ENCODE assay signal across 13 mouse cellular contexts in the genomic region with DNA sequence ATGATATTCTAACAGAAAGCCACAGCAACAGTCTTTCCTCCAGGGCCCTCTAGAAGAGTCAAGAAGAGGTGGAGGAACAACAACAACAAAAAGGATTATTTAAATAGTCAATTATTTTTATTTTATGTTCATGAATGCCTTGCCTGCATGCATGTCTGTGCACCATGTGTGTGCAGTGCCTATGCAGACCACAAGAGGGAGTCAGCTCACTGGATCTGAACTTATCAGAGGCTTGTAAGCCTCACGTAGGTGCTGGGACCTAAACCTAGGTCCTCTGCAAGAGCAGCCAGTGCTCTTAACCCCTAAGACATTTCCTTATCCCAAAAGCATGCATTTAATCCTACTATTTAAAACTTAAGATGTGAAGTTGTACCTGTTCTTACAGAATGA. TPM values are rescaled to one million over a fixed set of nuclear protein-coding genes. Genes with fewer than 3 reads are reported as not detected.
DNase-seq lines count a peak whose midpoint lies in the region; ATAC-seq and TF ChIP-seq lines count a peak whose summit lies in the region.
"Had no signal": no experiment of that assay in that cellular context is flagged by ENCODE, and none has a peak within 500 bp of the region (broad histone marks: within the 10 kb centered on the region; RNA-seq: fewer than 3 reads in every experiment).

No protein-coding gene starts in this region.

- H3K36me3 ChIP-seq in kidney, adult 2 months (ENCODE audit: control insufficient read depth, insufficient read depth, low read length) = no peaks in the 10 kb centered on the region
- H3K36me3 ChIP-seq: limb, embryonic 10.5 days had no signal

- H3K4me1 ChIP-seq in kidney, adult 2 months (ENCODE audit: control insufficient read depth, insufficient read depth, low read length) = no peaks in the 10 kb centered on the region

- no peak for DNase-seq in kidney, adult 2 months
- DNase-seq in kidney, postnatal 25 days = no peak
- DNase-seq in thymus, postnatal 4 days = peak; percentile 54
- no peak for DNase-seq in thymus, adult 18-20 months
- no peak for DNase-seq in ovary, adult 18-20 months (ENCODE audit: low spot score)
- DNase-seq in right cerebral cortex, postnatal 14 days = no peak
- DNase-seq in cerebellum, adult 9-10 months = no peak
- DNase-seq: heart, postnatal 4 days; kidney, adult 11 months had no signal

- 100% methylated on average over 1 of the region's 1 CpGs for WGBS in kidney, adult 2 months

- TF ChIP-seq CTCF in kidney, adult 2 months (conservative IDR thresholded peaks at IDR 0.05; ENCODE audit: insufficient read depth, insufficient read length, low read depth, low read length) = peak; percentile 42; the same call in 1 of the 2 replicates

- no peaks in the 10 kb centered on the region for H3K27me3 ChIP-seq in kidney, adult 2 months (replicated peaks; ENCODE audit: control insufficient read depth, insufficient read depth, low read length)
- H3K27me3 ChIP-seq: CH12.LX had no signal

- ATAC-seq in granulocyte monocyte progenitor cell, adult 5-6 weeks (replicated peaks; ENCODE audit: poor library complexity, severe bottlenecking) = peak; percentile 3; the same call in 1 of the 2 replicates

- no peak overlapping the region for H3K4me3 ChIP-seq in kidney, adult 2 months (ENCODE audit: insufficient read depth, low read depth, low read length)
- H3K4me3 ChIP-seq: limb, embryonic 10.5 days; myocyte had no signal

- TF ChIP-seq POLR2A in kidney, adult 2 months (IDR thresholded peaks at IDR 0.05; ENCODE audit: low read depth, low read length) = no peak

- H3K27ac ChIP-seq in kidney, adult 2 months (ENCODE audit: insufficient read depth, low read depth, low read length) = no peak overlapping the region
- H3K27ac ChIP-seq: limb, embryonic 10.5 days had no signal

RNA-seq across cellular contexts. Expression of gene Alox5ap, which starts 10.5 kb away (rescaled TPM):
- polyA plus RNA-seq in kidney, adult 2 months (2012; rRNA removed) = 12.7 and 15.8 TPM in 2 replicates
- 387 and 445 TPM in 2 replicates for total RNA-seq in granulocyte monocyte progenitor cell, adult 5-6 weeks (2014; fragmentation: Nextera tagmentation)
- total RNA-seq in granulocyte monocyte progenitor cell, adult 5-6 weeks (2017) = 356 and 457 TPM in 2 replicates
